ENCODE assay signal across 20 mouse cellular contexts in the genomic region with DNA sequence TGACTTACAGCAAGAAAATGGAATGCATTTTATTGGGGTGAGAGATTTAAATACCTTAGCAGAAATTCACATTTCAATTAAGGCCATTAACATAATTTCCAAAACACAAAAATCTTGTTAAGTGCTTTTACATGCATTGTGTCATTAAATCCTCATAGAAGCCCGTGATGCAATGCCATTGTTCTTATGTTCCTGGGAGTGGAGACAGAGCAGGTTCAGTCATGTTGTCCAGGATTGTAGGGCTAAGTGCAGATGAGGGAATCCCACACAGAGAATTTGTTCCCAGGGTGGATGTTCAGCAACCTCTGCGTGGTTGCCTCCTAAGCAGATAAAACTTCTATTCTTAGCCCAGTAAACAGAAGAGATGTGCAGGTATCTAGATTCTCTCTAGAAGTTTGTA. TPM values are rescaled to one million over a fixed set of nuclear protein-coding genes. Genes with fewer than 3 reads are reported as not detected.
"Had no signal": no experiment of that assay in that cellular context is flagged by ENCODE, and none has a peak within 500 bp of the region (broad histone marks: within the 10 kb centered on the region; RNA-seq: fewer than 3 reads in every experiment).

No protein-coding gene starts in this region.

- H3K4me3 ChIP-seq: lung, embryonic 15.5 days; megakaryocyte, embryonic 14.5 days; midbrain, embryonic 13.5 days; midbrain, embryonic 15.5 days; neural tube, embryonic 12.5 days; stomach, embryonic 15.5 days had no signal

- H3K9me3 ChIP-seq: lung, embryonic 15.5 days; megakaryocyte, embryonic 14.5 days; midbrain, embryonic 13.5 days; midbrain, embryonic 15.5 days; neural tube, embryonic 12.5 days; stomach, embryonic 15.5 days had no signal

- H3K4me1 ChIP-seq: lung, embryonic 15.5 days; midbrain, embryonic 13.5 days; midbrain, embryonic 15.5 days; neural tube, embryonic 12.5 days; stomach, embryonic 15.5 days had no signal

- ATAC-seq: lung, postnatal 0 days; midbrain, embryonic 13.5 days; midbrain, embryonic 15.5 days had no signal

- DNase-seq: lung, adult 2 months; lung, postnatal 14 days; lung, postnatal 36 days; right cerebral cortex, postnatal 14 days; thymus, adult 2 months; thymus, postnatal 25 days; thymus, postnatal 4 days had no signal

- H3K27ac ChIP-seq: lung, embryonic 15.5 days; macrophage; midbrain, embryonic 13.5 days; midbrain, embryonic 15.5 days; neural tube, embryonic 12.5 days; stomach, embryonic 15.5 days; stomach, postnatal 0 days had no signal

- H3K4me2 ChIP-seq: lung, embryonic 15.5 days; midbrain, embryonic 11.5 days; midbrain, embryonic 13.5 days; midbrain, embryonic 15.5 days; neural tube, embryonic 12.5 days; stomach, embryonic 15.5 days had no signal

- H3K36me3 ChIP-seq: lung, embryonic 15.5 days; midbrain, embryonic 13.5 days; midbrain, embryonic 15.5 days; neural tube, embryonic 12.5 days; stomach, embryonic 15.5 days had no signal

- H3K27me3 ChIP-seq: lung, embryonic 15.5 days; megakaryocyte, embryonic 14.5 days; midbrain, embryonic 13.5 days; midbrain, embryonic 15.5 days; neural tube, embryonic 12.5 days; stomach, embryonic 15.5 days had no signal

- H3K9ac ChIP-seq: lung, embryonic 15.5 days; midbrain, embryonic 13.5 days; midbrain, embryonic 15.5 days; neural tube, embryonic 12.5 days; stomach, embryonic 15.5 days had no signal

RNA-seq across cellular contexts. Expression of gene Dthd1, which starts 37.7 kb away (rescaled TPM):
- polyA plus RNA-seq: lung, adult 2 months; lung, embryonic 15.5 days; lung, postnatal 0 days; macrophage; midbrain, embryonic 11.5 days; midbrain, embryonic 13.5 days; midbrain, embryonic 15.5 days; midbrain, postnatal 0 days; neural tube, embryonic 12.5 days; neural tube, embryonic 14.5 days; stomach, embryonic 15.5 days; urinary bladder, adult 2 months had no signal
